ENCODE assay signal across 9 mouse cellular contexts in the genomic region with DNA sequence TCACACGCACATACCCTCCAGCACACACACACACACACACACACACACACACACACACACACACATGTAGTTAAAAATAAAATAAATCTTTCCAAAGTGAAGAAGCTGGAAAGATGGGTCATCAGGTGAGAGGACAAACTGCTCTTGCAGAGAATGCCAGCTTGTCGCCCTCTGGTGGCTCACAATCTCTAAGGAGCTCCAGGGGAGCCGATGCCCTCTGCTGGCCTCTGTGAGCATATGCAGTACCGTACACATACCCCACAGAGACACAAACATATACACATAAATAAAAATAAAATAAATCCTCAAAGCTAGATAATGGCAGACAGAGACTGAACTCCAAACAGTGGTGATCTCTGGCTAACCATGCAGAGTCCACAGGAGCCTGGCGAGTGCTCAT.
A peak's percentile ranks its signal among the peaks of the same experiment; 100 is the strongest.
DNase-seq lines count a peak whose midpoint lies in the region; ATAC-seq lines count a peak whose summit lies in the region.
"Had no signal": no experiment of that assay in that cellular context is flagged by ENCODE, and none has a peak within 500 bp of the region (broad histone marks: within the 10 kb centered on the region; RNA-seq: fewer than 3 reads in every experiment).

No protein-coding gene starts in this region.

- ATAC-seq in forebrain, embryonic 11.5 days (replicated peaks; ENCODE audit: low FRiP score) = no peak
- no peak for ATAC-seq in forebrain, embryonic 13.5 days
- ATAC-seq in midbrain, embryonic 13.5 days = no peak
- no peak for ATAC-seq in erythroid progenitor cell, adult 5-6 weeks (replicated peaks; ENCODE audit: low FRiP score, poor library complexity, severe bottlenecking)

- H3K4me1 ChIP-seq in forebrain, embryonic 11.5 days (replicated peaks; ENCODE audit: control insufficient read depth, insufficient read depth, low read length) = no peaks in the 10 kb centered on the region
- no peaks in the 10 kb centered on the region for H3K4me1 ChIP-seq in forebrain, embryonic 13.5 days
- peaks cover 4% of the 10 kb centered on the region; the same call in 1 of the 2 replicates for H3K4me1 ChIP-seq in midbrain, embryonic 10.5 days
- H3K4me1 ChIP-seq in midbrain, embryonic 13.5 days (replicated peaks) = no peaks in the 10 kb centered on the region
- H3K4me1 ChIP-seq: limb, embryonic 13.5 days had no signal

- 89% methylated on average over 5 of the region's 5 CpGs for WGBS in forebrain, embryonic 11.5 days
- 86% methylated on average over 5 of the region's 5 CpGs for WGBS in forebrain, embryonic 13.5 days
- WGBS in midbrain, embryonic 10.5 days = 91% methylated on average over 5 of the region's 5 CpGs
- whole genome bisulfite sequencing in midbrain, embryonic 13.5 days = 89% methylated on average over 5 of the region's 5 CpGs

- H3K4me2 ChIP-seq in forebrain, embryonic 11.5 days (ENCODE audit: low read depth, low read length, severe bottlenecking) = no peak overlapping the region
- no peak overlapping the region for H3K4me2 ChIP-seq in forebrain, embryonic 13.5 days
- H3K4me2 ChIP-seq in midbrain, embryonic 13.5 days (replicated peaks) = no peak overlapping the region
- H3K4me2 ChIP-seq: limb, embryonic 13.5 days had no signal

- no peaks in the 10 kb centered on the region for H3K9me3 ChIP-seq in forebrain, embryonic 11.5 days (ENCODE audit: control insufficient read depth, low read length)
- H3K9me3 ChIP-seq in forebrain, embryonic 13.5 days (replicated peaks) = no peaks in the 10 kb centered on the region; the same call in 1 of the 2 replicates
- H3K9me3 ChIP-seq in midbrain, embryonic 10.5 days (replicated peaks) = no peaks in the 10 kb centered on the region
- H3K9me3 ChIP-seq in midbrain, embryonic 13.5 days = no peaks in the 10 kb centered on the region
- H3K9me3 ChIP-seq: limb, embryonic 13.5 days had no signal

- no peaks in the 10 kb centered on the region for H3K27me3 ChIP-seq in forebrain, embryonic 11.5 days (ENCODE audit: control insufficient read depth, insufficient read depth, low read length)
- H3K27me3 ChIP-seq in forebrain, embryonic 13.5 days = no peaks in the 10 kb centered on the region
- H3K27me3 ChIP-seq in midbrain, embryonic 10.5 days (ENCODE audit: low read depth, poor library complexity, severe bottlenecking) = no peaks in the 10 kb centered on the region
- no peaks in the 10 kb centered on the region for H3K27me3 ChIP-seq in midbrain, embryonic 13.5 days
- H3K27me3 ChIP-seq: limb, embryonic 13.5 days had no signal

- no peaks in the 10 kb centered on the region for H3K36me3 ChIP-seq in forebrain, embryonic 11.5 days (ENCODE audit: control insufficient read depth, insufficient read depth, low read length)
- H3K36me3 ChIP-seq in forebrain, embryonic 13.5 days (ENCODE audit: poor library complexity, severe bottlenecking) = no peaks in the 10 kb centered on the region
- H3K36me3 ChIP-seq in midbrain, embryonic 10.5 days = no peaks in the 10 kb centered on the region
- no peaks in the 10 kb centered on the region for H3K36me3 ChIP-seq in midbrain, embryonic 13.5 days

- peak; percentile 56 for DNase-seq in forebrain, embryonic 11.5 days (ENCODE audit: low spot score)
- DNase-seq in midbrain, embryonic 10.5 days (ENCODE audit: low spot score) = peak; percentile 18
- DNase-seq in brain, adult 2 months (ENCODE audit: low read depth, low spot score) = peak; percentile 21
- DNase-seq in lung, postnatal 10 days = peak; percentile 51
- DNase-seq in layer of hippocampus, adult 18-20 months (ENCODE audit: low spot score in 2 of 2) = no peak

- H3K4me3 ChIP-seq in forebrain, embryonic 11.5 days (ENCODE audit: low read depth, low read length) = no peak overlapping the region
- H3K4me3 ChIP-seq in forebrain, embryonic 13.5 days = no peak overlapping the region
- H3K4me3 ChIP-seq in midbrain, embryonic 10.5 days = no peak overlapping the region
- H3K4me3 ChIP-seq in midbrain, embryonic 13.5 days (replicated peaks) = no peak overlapping the region
- H3K4me3 ChIP-seq: limb, embryonic 13.5 days had no signal

- H3K9ac ChIP-seq in forebrain, embryonic 11.5 days (ENCODE audit: low read length) = no peak overlapping the region
- no peak overlapping the region for H3K9ac ChIP-seq in forebrain, embryonic 13.5 days
- no peak overlapping the region for H3K9ac ChIP-seq in midbrain, embryonic 13.5 days (replicated peaks)
- H3K9ac ChIP-seq: limb, embryonic 13.5 days had no signal

- H3K27ac ChIP-seq in forebrain, embryonic 11.5 days (ENCODE audit: low read depth, low read length) = no peak overlapping the region
- H3K27ac ChIP-seq in forebrain, embryonic 13.5 days = no peak overlapping the region
- H3K27ac ChIP-seq in midbrain, embryonic 10.5 days (replicated peaks) = no peak overlapping the region
- no peak overlapping the region for H3K27ac ChIP-seq in midbrain, embryonic 13.5 days
- H3K27ac ChIP-seq: limb, embryonic 13.5 days had no signal

Comparison
In these comparisons a context has a peak if more than half of its experiments do, and no peak if none do; other contexts are left out.
1. DNase-seq: peak in forebrain, embryonic 11.5 days (single experiment), midbrain, embryonic 10.5 days (single experiment), brain, adult 2 months (single experiment) and lung, postnatal 10 days (single experiment); none in layer of hippocampus, adult 18-20 months (0 of 2).